Mouse (Mus musculus) thymus, postnatal 0 days (tissue): ENCODE results near the gene Xbp1. TPM values are rescaled to one million over a fixed set of nuclear protein-coding genes. Genes with fewer than 3 reads are reported as not detected.
A peak's percentile ranks its signal among the peaks of the same experiment; 100 is the strongest.
"Not testable (repeated sequence)": the region's sequence is repeated elsewhere in the genome, so short reads cannot be mapped to it uniquely, and the experiment has no call there.

ENCODE experiments used
- DNase-seq: peaks from one replicate; pipeline ENCODE4 v3.0.0-alpha.2; 2015; ENCODE audit warnings: low spot score
- polyA plus RNA-seq: library from polyadenylated mRNA; unstranded; fragments of >200 nt; fragmentation: Nextera tagmentation; extraction: Ambion mirVana; gene quantifications from 2 replicates; pipeline ENCODE4 v1.2.1, GENCODE M21; 2015

Gene Xbp1
- polyA plus RNA-seq, 1 experiment from 2014 or later, result 194 TPM

GRCm38 (mm10) chr11:5526573-5527439, 6.3 kb downstream of the Xbp1 start:
- no peak for DNase-seq

GRCm38 (mm10) chr11:5527865-5528523, 7.5 kb downstream of the Xbp1 start:
- no peak for DNase-seq

GRCm38 (mm10) chr11:5528841-5529240, 8.4 kb downstream of the Xbp1 start:
- no peak for DNase-seq

GRCm38 (mm10) chr11:5530172-5530571, 9.7 kb downstream of the Xbp1 start:
- DNase-seq, result no peak

GRCm38 (mm10) chr11:5530717-5531116, 10.3 kb downstream of the Xbp1 start:
- DNase-seq, result no peak

- DNase-seq, result no peak
Measured at GRCm38 (mm10) chr11:5533108-5533507, 12.6 kb downstream of the Xbp1 start.

- not testable (repeated sequence) for DNase-seq
Measured at GRCm38 (mm10) chr11:5537454-5537853, 17.0 kb downstream of the Xbp1 start.

GRCm38 (mm10) chr11:5540331-5540730, 19.9 kb downstream of the Xbp1 start:
- DNase-seq, result no peak

- peak; percentile 54 for DNase-seq
Measured at GRCm38 (mm10) chr11:5541230-5541798, 20.9 kb downstream of the Xbp1 start.

GRCm38 (mm10) chr11:5541799-5542481, 21.5 kb downstream of the Xbp1 start, which contains the start of gene Ccdc117:
TSS of gene Ccdc117 (minus strand) at chr11:5542187.
- peak; percentile 84 for DNase-seq

- DNase-seq, result no peak
Measured at GRCm38 (mm10) chr11:5542482-5543185, 22.2 kb downstream of the Xbp1 start.

- no peak for DNase-seq
Measured at GRCm38 (mm10) chr11:5543281-5543680, 22.8 kb downstream of the Xbp1 start.

- DNase-seq, result not testable (repeated sequence)
Measured at GRCm38 (mm10) chr11:5544709-5545108, 24.2 kb downstream of the Xbp1 start.

GRCm38 (mm10) chr11:5545457-5545856, 25.0 kb downstream of the Xbp1 start:
- DNase-seq, result no peak

GRCm38 (mm10) chr11:5546693-5547092, 26.2 kb downstream of the Xbp1 start:
- DNase-seq, result no peak

- no peak for DNase-seq
Measured at GRCm38 (mm10) chr11:5551430-5551829, 31.0 kb downstream of the Xbp1 start.

GRCm38 (mm10) chr11:5551931-5552330, 31.5 kb downstream of the Xbp1 start:
- no peak for DNase-seq

- no peak for DNase-seq
Measured at GRCm38 (mm10) chr11:5560273-5560672, 39.8 kb downstream of the Xbp1 start.

- DNase-seq, result no peak
Measured at GRCm38 (mm10) chr11:5562625-5563268, 42.3 kb downstream of the Xbp1 start.

GRCm38 (mm10) chr11:5563898-5564297, 43.4 kb downstream of the Xbp1 start:
- DNase-seq, result no peak
